Mouse (Mus musculus) heart, adult 2 months (tissue): ENCODE results near the gene Anks1b.

Experiments
- CTCF ChIP-seq: fragments of 200-600 bp; IDR thresholded peaks from 2 replicates; pipeline ENCODE4 v1.8.1; 2022; ENCODE audit warnings: antibody characterized with exemption, mild to moderate bottlenecking, moderate library complexity
- POLR2A ChIP-seq: fragments of 200-500 bp; IDR thresholded peaks from 2 replicates; pipeline ENCODE4 v1.6.1; 2011; ENCODE audit warnings: mild to moderate bottlenecking, low read depth, low read length, control low read depth; ENCODE audit not compliant: insufficient read depth

- TF ChIP-seq CTCF (no peak), POLR2A (no peak)
These were observed 1073.7 kb downstream of the Anks1b start for GRCm38 (mm10) chr10:90947043-90947442.
